8 mouse cellular contexts compared by ENCODE assay signal in the genomic region with DNA sequence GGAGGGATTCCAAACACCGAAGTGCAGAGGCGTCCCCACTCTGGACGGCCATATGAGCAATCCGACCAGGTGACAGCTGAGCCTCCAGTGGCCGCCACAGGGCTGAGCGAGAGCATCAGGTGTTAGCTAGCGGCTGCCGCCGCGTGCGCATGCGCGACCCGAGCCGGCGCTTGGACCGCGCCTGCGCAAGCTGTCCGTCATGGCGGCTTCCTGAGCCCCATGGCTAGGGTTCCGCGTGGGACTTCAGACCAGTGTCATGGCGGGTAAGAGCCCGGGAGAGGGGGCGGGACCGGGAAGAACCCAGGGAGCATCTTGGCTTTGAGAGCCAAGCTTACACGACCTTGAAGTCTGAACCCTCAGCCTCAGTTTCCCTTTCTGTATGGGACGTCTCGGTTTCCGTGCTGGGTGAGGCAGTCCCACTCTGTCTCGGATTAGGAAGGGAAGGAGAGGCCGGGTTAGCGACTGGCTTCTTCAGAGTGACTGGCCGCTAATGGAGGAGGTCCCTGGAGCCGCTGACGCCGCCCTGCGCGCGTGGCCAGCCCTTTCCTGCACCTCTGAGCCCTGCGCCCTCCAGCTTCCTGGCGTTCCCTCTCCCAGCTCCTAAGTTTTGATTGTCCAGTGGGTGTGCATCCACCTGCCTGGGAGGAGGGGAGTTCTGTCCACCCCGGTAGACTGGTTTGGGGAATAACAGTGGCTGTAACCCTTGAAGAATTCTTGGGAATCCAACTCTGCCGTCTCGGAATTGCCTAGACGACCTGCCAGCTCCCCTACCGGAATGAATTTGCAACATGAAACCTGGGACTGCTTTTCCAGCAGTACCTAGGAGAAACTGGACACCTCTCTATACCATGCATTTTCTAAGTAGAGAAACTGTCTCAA. TPM values are rescaled to one million over a fixed set of nuclear protein-coding genes. Genes with fewer than 3 reads are reported as not detected.
DNase-seq lines count a peak whose midpoint lies in the region; ATAC-seq lines count a peak whose summit lies in the region.

A gene (plus strand): TSS at position 186 of the 879 bp plus-strand sequence.

- H3K27me3 ChIP-seq in hindbrain, embryonic 14.5 days (ENCODE audit: control insufficient read depth, insufficient read depth, low read length) = no peaks in the 10 kb centered on the region

- peak; percentile 95 for ATAC-seq in hindbrain, embryonic 14.5 days (ENCODE audit: low FRiP score)

- WGBS in hindbrain, embryonic 14.5 days = under 1% methylated on average over 48 of the region's 48 CpGs

- H3K4me3 ChIP-seq in hindbrain, embryonic 14.5 days (replicated peaks; ENCODE audit: low read length) = peak within 1 kb of the TSS; percentile 60

- H3K4me1 ChIP-seq in hindbrain, embryonic 14.5 days (replicated peaks; ENCODE audit: control insufficient read depth, insufficient read depth, low read length) = 0 out of 2 replicates have a peak, but pooled peaks cover 9% of the 10 kb centered on the region

- peak; percentile 95 for DNase-seq in R1 (ENCODE audit: low read depth, low spot score)
- peak; percentile 94 to 96 for DNase-seq in cerebellum, postnatal 25 days
- DNase-seq in frontal cortex, postnatal 25 days (ENCODE audit: low spot score in 2 of 2) = peak; percentile 78 to 83
- DNase-seq in hindbrain, embryonic 14.5 days (ENCODE audit: low spot score) = peak; percentile 95
- DNase-seq in layer of hippocampus, postnatal 36 days = peak; percentile 88 to 89
- peak; percentile 91 for DNase-seq in lung, postnatal 36 days
- peak; percentile 94 for DNase-seq in retina, postnatal 1 day
- peak; percentile 71 to 84 for DNase-seq in urinary bladder, adult 18-20 months (ENCODE audit: low spot score in 2 of 2)

- H3K9ac ChIP-seq in hindbrain, embryonic 14.5 days = peak within 1 kb of the TSS; percentile 73

- H3K36me3 ChIP-seq in hindbrain, embryonic 14.5 days (replicated peaks; ENCODE audit: control insufficient read depth, insufficient read depth) = no peaks in the 10 kb centered on the region

- no peaks in the 10 kb centered on the region for H3K9me3 ChIP-seq in hindbrain, embryonic 14.5 days (ENCODE audit: control insufficient read depth, low read length)

- H3K27ac ChIP-seq in hindbrain, embryonic 14.5 days = peak within 1 kb of the TSS; percentile 55

- peak within 1 kb of the TSS; percentile 70 for H3K4me2 ChIP-seq in hindbrain, embryonic 14.5 days (replicated peaks)

RNA-seq across cellular contexts. Expression of the gene that starts here (rescaled TPM):
- polyA plus RNA-seq in hindbrain, embryonic 14.5 days (2014; fragmentation: Nextera tagmentation; extraction: Ambion mirVana) = 49.7 and 53.8 TPM in 2 replicates
- 10 to 100 TPM; 22.9 to 27.3 TPM for total RNA-seq in layer of hippocampus, postnatal 36 days (2021)

Comparison
In these comparisons a context has a peak if more than half of its experiments do, and no peak if none do; other contexts are left out.
1. Peak in every context shown above with its lines: DNase-seq, ATAC-seq, H3K4me3 ChIP-seq and H3K27ac ChIP-seq.